Mouse (Mus musculus) hematopoietic stem cell, adult 5-6 weeks (primary cell): ENCODE data around the gene Dpm3. TPM values are rescaled to one million over a fixed set of nuclear protein-coding genes. Genes with fewer than 3 reads are reported as not detected.

Experiments
- ATAC-seq, 2 experiments: fragments of 125-278 bp in 1 of 2; replicated peaks in 1 of 2; 2 replicates each; pipeline ENCODE4 v1.8.0; 2016 to 2017; ENCODE audit warnings: inconsistent platforms in 2 of 2, mild to moderate bottlenecking in 2 of 2, moderate number of reproducible peaks in 2 of 2, low read depth in 1 of 2, moderate TSS enrichment in 1 of 2; ENCODE audit not compliant: low FRiP score in 2 of 2, poor library complexity in 2 of 2, severe bottlenecking in 2 of 2, insufficient read depth in 1 of 2, low TSS enrichment in 1 of 2
- total RNA-seq: library from RNA; stranded (forward); fragments of 172-1452, 232-1000 nt; gene quantifications from 2 replicates; pipeline ENCODE4 v1.2.3, GENCODE M21; 2017

Gene Dpm3
- total RNA-seq, 1 experiment from 2014 or later: 96.1 TPM

DNA sequence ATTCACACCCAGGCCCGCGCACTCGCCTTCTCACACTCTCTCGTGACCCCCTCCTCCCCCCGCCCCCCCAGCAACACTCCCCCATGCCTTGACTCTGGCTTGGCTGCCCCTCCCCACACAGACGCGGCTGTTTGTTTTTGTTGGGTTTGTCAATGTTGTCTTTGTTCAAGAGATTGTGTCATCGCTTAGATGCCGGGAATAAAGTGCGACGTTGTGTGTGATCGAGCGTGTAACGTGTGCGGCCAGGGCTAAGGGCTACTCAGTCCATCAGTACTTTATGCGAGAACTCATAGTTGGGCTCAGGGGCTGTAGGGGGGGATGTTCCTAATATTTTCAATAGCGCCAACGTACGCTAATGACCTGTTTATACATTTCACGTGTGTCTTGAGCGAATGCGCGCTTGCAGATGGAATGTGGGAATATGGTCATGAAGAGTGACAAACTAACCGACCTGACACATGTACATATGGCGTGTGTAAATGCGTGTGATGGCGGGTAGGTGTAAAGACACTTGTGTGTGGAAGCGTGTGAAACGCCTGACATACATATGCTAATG lies 21.0 kb downstream of the Dpm3 start:
- no peak for ATAC-seq

DNA sequence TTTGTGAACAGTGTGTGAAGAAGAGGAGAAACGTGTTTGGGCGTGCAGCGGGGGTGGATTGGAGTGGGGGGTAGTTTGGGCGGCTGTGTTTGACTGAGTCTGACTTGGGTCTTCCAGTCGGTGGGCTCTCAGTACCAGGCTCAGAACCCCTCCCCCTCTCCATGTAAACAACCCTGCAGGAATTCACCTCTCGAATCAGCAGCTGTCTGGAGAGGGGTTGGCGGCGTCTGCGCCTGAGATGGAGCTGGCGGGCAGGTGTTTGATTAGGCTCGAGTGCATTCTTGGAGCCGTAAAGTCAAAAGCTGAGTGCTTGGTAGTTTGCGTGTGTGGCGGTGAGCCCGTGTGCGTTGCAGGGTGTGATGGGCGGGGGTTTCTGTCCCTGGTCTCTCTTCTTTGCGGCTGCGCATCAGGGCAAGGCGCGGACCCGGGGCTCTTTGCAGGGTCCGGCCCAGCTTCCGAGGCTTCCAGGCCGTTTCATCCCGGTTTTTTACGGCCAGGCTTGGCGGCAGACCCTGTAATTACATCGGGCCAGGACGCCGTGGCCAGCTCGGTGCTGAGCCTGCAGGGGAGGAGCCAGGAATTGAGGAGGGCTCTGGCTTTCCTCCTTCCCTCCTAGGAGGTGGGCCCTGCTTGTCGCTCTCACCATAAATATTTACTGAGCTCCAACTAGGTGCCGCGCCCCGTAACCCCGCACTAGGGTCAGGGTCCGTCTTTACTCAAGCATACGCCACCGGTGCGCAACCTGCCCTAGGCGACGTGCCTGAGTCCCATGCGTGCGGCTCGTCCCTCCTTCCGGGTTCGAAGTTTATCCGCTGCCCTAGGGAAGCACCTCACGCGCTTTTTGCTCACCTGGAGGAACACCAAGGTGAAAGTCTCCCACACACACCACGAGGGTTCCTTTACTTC lies 21.7 kb downstream of the Dpm3 start, which contains the start of gene Efna1:
Gene Efna1 (minus strand): TSS at position 537 of the 906 bp plus-strand sequence.
- no peak; a peak in 1 of 4 replicates for ATAC-seq

DNA sequence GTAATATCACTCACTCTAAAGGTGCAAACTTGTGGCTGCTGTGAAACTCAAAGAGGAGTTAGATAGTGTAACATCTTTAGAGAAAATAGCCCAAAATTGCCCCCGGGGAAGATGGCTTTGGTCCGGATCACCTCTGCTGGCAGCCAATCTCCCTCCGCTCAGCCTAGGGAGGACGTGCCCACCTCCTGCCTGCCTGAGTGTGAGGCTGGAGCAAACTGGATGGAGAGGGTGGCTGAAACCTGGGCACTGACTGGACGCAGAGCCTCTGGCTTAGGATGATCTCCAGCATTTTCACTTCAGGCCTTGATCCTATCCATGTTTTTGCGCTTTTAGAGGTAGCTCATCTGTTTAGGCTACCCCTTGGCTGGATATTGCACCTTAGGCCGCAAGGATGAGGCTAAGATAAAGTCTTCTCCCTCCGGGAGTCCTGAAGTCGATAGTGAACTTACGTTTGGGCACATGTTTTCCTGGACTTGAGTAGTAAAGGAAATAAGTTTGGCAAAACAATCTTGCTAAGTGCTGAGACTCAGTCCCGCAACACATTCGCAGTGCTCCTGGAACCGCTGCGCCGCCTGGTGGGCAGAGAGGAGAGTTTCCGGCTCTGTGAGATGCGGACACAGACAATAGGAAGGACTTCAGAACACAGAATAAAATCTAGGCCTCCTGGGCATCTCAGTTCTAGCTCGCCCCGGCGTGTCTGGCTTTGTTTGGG lies 22.6 kb downstream of the Dpm3 start:
- peak; percentile 61 to 62; a peak in 3 of 4 replicates for ATAC-seq

DNA sequence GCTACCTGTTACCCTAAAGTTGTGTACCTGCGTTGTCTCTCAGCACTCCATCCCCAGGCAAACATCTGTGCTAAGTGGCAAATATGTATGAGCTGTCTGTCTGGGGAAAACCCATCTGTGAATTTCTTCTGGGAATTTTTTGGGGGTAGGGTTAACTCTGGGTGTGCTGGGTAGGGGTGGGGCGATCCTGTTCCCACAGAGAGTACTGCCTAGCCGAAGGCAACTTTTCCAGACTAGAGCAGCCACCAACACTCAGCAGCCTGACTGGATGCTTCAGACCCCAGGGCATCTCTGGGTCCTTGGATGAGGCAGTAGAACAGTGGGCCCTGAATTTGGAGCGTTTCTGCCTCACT lies 23.1 kb downstream of the Dpm3 start:
- ATAC-seq: no peak

DNA sequence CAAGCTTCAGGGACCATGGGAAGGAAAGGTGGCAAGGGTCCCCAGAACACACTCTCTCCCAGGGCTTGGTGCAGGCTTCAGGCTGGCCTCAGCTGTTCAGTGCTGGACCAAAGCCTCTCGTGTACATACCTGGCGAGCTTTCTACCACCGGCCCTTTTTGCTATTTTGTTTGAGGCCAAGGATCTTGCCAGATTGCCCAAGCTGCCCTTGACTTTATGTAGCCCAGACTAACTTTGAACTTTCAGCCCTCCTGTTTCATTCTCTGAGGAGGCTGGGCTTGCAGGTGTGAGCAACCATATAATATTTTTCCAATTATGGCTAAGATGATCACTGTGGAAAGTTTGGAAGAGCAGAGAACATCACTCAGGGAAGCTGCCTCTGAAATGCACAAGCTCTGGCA lies 25.1 kb downstream of the Dpm3 start:
- ATAC-seq: no peak

DNA sequence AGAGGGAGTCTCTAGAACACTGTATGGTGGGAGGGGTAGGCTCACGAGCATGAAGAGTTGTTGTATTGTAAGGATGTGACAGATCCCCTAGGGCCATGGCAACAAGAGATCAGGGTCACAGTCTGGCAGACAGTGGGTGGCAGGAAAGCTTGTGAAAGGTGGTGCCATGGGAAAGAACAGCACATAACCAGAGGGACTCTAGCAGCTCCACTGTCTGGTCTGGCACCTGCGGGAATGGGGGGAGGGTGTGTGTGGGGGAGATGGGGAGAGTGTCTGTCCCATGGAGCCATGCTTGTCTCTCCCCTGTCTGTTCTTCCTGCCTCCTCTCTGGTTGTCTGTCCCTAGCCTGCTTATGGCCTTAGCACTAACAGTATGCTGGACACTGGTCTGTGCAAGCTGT lies 26.4 kb downstream of the Dpm3 start:
- no peak for ATAC-seq

DNA sequence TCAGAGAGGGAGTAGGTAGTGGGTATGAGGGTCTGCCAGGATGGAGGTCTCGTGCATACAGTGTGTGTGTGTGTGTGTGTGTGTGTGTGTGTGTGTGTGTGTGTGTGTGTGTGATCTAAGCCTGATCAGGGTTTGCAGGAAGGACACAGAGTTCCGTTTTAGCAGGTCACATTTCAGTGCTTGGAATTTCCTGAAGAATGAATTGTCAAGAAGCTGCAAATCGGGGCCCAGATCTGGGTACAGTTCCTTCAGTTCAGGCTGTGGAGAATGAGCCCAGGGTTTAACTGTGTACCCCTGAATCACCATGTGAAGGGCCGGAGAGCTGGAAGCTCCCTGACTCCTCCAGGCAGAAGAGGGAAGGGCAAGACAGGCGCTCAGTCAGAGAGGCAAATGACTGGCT lies 28.1 kb downstream of the Dpm3 start:
- no peak for ATAC-seq

DNA sequence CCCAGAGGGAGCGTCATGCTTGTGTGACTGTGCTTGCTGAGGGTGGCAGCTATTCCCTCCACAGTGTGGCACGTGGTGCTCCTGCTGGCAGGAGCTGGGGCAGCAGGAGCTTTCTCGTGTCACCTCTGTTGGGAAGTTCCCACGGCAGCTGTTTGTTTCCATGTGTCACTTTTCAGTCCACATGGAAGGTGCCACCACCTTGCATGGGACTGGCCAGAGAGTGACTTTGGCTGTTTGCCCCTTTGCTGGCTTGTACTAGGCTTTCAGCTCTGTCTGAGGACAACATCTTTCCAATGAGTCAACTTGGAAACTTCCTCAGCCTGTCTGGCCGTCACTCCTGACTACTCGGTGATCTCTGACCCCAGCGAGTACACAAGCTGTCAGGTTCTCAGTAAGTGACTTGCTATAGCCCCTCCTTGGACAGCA lies 29.4 kb downstream of the Dpm3 start:
- no peak for ATAC-seq

DNA sequence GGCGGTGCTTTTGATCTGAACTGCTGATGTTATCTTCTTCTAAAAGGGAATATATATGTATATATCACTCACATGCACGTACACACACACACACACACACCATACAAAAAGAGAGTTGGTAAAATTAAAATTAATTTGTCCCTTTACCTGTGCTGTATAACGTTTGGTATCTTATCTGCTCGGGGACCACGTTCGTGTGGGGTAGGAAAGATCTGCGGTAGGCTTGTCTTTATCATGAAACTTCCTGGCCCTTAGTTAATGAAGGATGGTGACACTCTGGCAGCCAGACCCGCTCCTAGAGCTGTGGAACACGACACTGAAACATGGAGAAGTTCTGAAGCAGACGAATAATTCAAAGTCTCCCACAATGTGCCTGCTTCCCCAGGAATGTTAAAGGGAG lies 32.7 kb downstream of the Dpm3 start:
- no peak for ATAC-seq

DNA sequence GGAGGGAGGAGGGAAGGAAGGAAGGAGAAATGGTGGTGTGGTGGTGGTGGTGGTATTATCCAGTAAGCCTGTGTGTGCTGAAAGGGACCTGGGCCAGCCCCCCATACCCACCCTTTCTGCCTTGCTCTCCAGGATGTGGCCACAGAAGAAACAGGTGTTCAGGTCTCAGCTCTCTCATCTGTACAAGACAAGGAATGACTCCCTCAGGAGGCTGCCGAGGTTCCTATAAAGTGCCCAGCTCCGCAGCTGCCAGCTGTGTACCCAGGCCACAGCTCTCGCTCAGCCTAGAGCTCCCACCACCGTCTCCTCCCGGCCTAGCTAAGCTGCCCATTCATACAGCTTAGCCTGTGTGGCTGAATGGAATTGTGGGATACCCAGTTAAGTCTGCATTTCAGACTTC lies 33.1 kb downstream of the Dpm3 start:
- no peak for ATAC-seq

DNA sequence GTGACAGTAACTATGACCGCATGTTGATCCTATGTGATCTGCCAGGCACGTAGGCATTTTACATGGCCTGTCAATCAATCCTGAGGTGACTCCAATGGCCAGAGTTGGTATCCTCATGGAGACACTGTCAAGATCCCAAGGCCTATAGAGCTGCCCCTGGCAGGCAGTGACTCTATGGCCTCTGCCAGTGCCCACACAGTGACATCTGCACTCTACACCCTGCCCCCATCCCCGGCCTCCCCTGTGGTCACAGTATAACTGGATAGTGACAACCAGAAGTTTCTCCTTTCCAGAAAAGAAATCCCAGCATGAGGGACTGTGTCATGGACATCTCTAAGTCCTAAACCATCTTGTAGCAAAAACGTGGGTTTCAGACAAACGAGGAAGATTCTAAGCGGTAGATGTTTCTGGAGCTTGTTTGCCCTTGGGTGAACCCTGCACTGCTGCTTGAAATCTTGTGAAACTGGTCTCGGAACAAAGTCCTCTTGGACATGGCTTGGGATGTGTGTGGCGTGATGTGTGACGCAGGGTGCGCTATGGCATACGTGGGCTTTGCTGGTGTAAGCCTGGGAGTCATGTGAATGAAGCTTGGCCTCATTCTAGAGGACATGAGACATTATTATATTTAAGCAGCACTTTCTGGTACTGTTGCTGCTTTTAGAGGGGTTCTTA lies 34.2 kb downstream of the Dpm3 start:
- ATAC-seq: no peak

DNA sequence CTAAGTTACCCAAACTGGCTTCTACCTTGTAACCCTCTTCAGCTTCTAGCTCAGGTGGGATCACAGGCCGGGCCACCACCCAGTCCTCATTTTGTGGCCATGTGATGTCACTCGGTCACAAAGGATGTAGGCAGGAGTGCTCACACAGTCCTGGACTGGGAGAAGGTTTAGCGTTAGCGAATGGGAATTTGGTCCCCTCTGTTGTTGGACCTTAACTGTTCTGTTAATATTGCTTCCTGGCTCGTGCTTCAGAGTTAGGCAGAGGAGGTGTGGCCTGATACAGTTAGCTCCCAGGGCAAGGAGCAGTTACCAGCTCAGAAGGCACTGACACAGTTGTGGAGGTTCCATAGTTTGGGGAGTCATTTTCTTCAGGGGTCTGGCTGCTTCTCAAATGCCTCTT lies 35.0 kb downstream of the Dpm3 start:
- no peak for ATAC-seq

DNA sequence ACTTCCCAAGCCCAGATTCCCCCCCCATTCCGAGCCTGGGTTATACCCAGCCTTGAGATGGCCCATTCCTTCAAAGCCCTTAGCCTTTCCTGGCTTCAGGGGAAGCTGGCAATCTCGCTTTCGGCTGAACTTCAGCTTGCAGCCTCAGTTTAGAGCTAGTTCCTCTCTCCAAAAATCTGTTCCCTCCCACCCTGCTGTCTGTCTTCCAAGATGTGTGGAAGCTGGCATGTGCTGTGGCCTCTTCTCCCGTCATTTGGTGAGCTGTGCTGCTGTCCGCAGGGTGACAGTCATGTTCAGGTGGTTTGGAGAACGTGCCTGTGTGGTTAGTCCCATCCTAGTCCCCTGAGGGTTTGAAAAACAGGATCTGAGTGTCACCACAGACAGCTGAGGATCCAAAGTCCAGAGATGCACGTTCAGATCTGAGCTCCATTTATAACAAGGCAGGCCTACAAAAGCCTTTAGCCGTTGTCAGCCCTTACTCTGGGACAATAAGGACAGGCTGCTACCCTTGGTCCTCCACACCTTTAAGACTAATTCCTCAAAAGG lies 36.6 kb downstream of the Dpm3 start:
- no peak for ATAC-seq

DNA sequence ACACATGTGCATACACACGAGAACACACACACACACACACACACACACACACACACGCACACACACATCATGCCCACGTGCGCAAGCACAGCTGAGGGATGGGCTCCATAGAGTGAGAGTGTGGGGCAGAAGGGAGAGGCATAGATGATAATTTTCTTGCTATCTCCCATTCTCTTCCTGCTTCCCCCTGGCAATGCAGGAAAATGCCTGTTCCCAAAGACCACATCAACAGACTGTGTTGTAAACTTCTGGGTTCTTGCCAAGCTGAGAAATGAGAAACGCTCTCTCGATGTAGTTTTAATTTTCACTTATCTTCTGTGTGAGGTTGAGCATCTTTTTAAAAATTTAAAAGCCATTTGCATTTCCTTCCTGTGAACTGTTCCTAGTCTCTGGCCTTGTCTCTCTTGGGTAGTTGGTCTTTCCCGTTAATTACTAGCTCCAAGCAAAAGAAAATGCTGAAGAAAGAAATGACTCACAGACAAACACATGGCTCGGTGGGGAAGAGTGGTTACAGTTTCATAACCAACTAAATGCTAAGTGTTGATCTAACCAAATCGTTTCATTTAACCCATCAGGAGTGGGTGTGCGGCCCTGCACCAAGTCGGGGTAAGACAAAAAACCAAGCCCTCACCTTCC lies 37.7 kb downstream of the Dpm3 start:
- ATAC-seq: no peak

DNA sequence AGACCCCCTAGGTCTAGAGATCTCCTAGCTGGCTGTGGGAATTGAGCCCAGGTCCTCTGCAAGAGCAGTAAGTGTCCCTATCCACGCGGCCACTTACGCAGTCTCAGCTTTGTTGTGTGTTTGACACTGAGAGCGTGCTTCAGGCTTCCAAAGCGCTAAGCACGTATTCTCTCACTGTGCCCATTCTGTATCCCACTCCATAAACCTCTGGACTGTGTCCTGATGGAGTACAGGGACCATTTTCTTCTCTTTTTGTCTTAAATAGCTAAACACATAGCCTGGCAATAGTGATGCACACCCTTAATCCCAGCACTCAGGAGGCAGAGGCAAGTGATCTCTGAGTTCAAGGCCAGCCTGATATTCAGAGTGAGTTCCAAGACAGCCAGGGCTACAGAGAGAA lies 39.8 kb downstream of the Dpm3 start:
- no peak for ATAC-seq

DNA sequence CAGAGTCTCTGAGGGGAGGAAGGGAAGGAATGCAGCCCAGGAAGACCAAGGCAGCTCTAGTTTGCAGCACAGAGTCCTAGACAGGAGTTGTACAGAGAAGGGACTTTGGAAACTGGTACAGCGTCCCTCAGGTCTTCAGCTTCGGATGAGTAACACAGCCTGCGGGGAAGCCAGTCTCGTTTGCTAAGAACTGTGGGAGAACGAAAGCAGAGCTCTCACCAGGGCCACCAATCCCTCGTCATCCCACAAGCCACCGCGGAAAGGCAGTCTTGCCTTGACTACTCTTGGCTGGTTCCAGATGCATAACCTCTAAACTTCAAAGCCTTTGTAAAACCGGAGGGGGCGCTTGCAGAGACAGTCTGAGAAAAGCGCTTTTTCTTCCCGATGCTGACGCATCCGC lies 40.3 kb downstream of the Dpm3 start:
- ATAC-seq: peak; percentile 37 to 48; a peak in 3 of 4 replicates

DNA sequence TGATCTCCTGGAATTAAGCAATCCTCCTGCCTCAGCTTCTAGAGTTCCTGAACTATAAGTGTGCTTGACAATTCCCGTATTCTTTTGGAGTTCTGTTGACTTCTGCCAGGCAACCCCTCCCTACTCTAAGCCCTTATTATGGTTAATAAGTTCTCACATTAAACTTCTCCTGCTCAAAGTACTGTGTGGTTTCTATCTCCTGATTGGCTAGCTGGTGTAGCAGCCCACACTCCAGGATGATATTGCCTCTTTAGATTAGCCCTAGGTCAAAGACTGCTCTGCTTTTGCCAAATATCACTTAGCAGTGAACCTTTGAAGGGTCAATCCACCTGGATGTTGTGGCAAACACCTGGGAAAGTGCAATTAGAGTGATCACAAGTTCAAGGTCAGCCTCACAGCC lies 40.9 kb downstream of the Dpm3 start:
- ATAC-seq: no peak
